Mouse (Mus musculus): ENCODE data around the gene Fgf2.

DNA sequence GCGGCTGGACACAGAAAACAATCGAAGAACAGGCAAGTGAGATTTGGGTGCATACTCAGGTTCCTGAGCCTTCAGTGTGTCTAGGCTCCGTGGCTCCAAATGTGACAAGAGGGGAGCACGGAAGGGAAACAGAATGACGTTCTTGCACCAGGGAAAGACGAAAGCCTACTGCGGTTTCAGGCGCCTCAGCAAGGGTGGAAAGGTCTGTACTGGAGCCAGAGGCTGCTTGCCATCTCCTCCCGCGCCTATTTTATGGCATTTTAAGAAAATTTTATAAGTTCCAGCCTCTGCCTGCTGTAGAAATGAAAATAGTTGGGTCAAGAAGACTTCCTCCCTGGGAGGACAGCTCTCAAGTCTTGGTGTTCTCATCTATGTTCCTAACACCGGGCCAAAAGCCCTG lies 25.6 kb downstream of the Fgf2 start:
- TF ChIP-seq CTCF (IDR thresholded peaks at IDR 0.05; ENCODE audit: extremely low read depth, insufficient read depth, low read length) (no peak), POLR2A (IDR thresholded peaks at IDR 0.05; ENCODE audit: extremely low read depth, insufficient read depth, low read length) (no peak)

Measured in cortical plate, adult 2 months (tissue).